9 mouse cellular contexts compared by ENCODE assay signal in the genomic region with DNA sequence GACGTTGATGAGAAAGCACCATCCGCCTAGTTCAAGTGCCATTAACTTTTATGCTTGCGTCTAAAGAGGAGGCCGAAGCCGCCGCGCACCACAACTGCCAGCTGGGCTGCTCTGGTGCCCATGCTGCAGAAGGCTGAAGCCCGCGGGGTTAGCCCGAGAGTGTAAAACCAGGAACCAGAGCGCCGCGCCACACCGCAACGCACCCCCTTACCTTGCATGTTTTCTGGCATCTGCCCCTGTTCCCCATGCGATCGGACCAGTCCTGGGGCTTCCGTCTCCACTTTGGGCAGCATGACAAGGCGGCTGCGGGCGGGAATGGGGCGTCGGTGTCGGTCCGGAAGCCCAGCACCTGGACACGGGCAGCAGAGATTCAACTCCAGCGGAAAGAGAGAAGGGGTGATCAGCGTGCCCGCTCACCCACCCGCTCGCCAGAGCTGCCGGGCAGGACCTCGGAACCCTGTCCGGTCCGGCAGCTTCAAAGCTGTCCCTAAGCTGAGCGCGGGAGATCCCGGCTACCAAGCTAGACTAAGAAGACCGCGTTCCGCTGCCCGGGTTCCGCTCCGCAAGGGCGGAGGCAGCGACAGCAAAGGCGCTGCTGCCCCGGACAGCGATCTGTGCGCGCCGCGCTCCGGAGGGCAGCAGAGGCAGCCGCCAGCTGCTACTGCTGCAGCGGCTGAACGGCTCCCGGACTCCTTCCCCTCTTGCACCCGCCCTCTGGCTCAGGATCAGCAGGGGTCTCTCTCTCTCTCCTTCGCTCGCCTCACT. TPM values are rescaled to one million over a fixed set of nuclear protein-coding genes. Genes with fewer than 3 reads are reported as not detected.
DNase-seq lines count a peak whose midpoint lies in the region; ATAC-seq and TF ChIP-seq lines count a peak whose summit lies in the region.
"Had no signal": no experiment of that assay in that cellular context is flagged by ENCODE, and none has a peak within 500 bp of the region (broad histone marks: within the 10 kb centered on the region; RNA-seq: fewer than 3 reads in every experiment).

No protein-coding gene starts in this region.

- TF ChIP-seq CTCF in small intestine, adult 2 months (IDR thresholded peaks at IDR 0.05; ENCODE audit: extremely low read depth, insufficient read length, insufficient replicate concordance, low read depth, low read length) = no peak

- peak; percentile 42; the same call in 1 of the 2 replicates for ATAC-seq in heart, embryonic 12.5 days (ENCODE audit: insufficient number of reproducible peaks, low FRiP score)

- WGBS in heart, embryonic 12.5 days = under 1% methylated on average over 61 of the region's 61 CpGs
- 1% methylated on average over 61 of the region's 61 CpGs for WGBS in small intestine, adult 2 months

- DNase-seq in gastrocnemius, postnatal 14 days = peak; percentile 31
- DNase-seq in gastrocnemius, postnatal 36 days = no peak
- DNase-seq in c-Kit-positive CD71-negative TER-119-negative erythroid progenitor cells, embryonic 14.5 days (ENCODE audit: low read depth) = peak; percentile 12
- peak; percentile 75 for DNase-seq in kidney, postnatal 10 days
- peak; percentile 61 to 78 for DNase-seq in lung, postnatal 4 days
- DNase-seq in cerebellum, adult 9-10 months = no peak

- H3K9ac ChIP-seq in heart, embryonic 12.5 days = peak overlapping the region; percentile 68

- peaks cover 53% of the 10 kb centered on the region for H3K4me1 ChIP-seq in heart, embryonic 12.5 days (replicated peaks)
- H3K4me1 ChIP-seq in small intestine, adult 2 months (ENCODE audit: control insufficient read depth, insufficient read depth, insufficient read length, low read length) = peaks cover 9% of the 10 kb centered on the region

- peaks cover 62% of the 10 kb centered on the region for H3K27me3 ChIP-seq in heart, embryonic 12.5 days (replicated peaks)
- H3K27me3 ChIP-seq in small intestine, adult 2 months (ENCODE audit: control insufficient read depth, insufficient read depth, low read length) = peaks cover 13% of the 10 kb centered on the region

- TF ChIP-seq POLR2A in small intestine, adult 2 months (IDR thresholded peaks at IDR 0.05; ENCODE audit: low read depth, low read length) = no peak

- no peak overlapping the region for H3K27ac ChIP-seq in heart, embryonic 12.5 days (ENCODE audit: poor library complexity, severe bottlenecking)
- H3K27ac ChIP-seq in small intestine, adult 2 months (ENCODE audit: insufficient read depth, low read depth, low read length) = peak overlapping the region; percentile 68

- intact Hi-C loops in gastrocnemius, postnatal 14 days (cut with DNase I; ENCODE audit: low total_unique reads) = no loop called here
- intact Hi-C loops in gastrocnemius, postnatal 36 days (cut with DNase I) = no loop called here

- H3K4me3 ChIP-seq in heart, embryonic 12.5 days = peak overlapping the region; percentile 51
- peak overlapping the region; percentile 93 for H3K4me3 ChIP-seq in small intestine, adult 2 months (ENCODE audit: low read depth, low read length)

- 0 out of 2 replicates have a peak, but pooled peaks cover 5% of the 10 kb centered on the region for H3K9me3 ChIP-seq in heart, embryonic 12.5 days (replicated peaks)

- H3K36me3 ChIP-seq in heart, embryonic 12.5 days = no peaks in the 10 kb centered on the region
- 0 out of 2 replicates have a peak, but pooled peaks cover 3% of the 10 kb centered on the region for H3K36me3 ChIP-seq in small intestine, adult 2 months (ENCODE audit: control insufficient read depth, insufficient read depth, low read length)

- peak overlapping the region; percentile 97 for H3K4me2 ChIP-seq in heart, embryonic 12.5 days

RNA-seq across cellular contexts. Expression of a gene that starts 11.6 kb away (rescaled TPM):
- 1 to 10 TPM; 1.6 to 2.6 TPM for total RNA-seq in gastrocnemius, postnatal 14 days (2021)
- total RNA-seq in gastrocnemius, postnatal 36 days (2021) = under 1 TPM; 0.18 to 0.37 TPM
- polyA plus RNA-seq in heart, embryonic 12.5 days (2016; fragmentation: Nextera tagmentation; extraction: Ambion mirVana) = 0.04 and 0.12 TPM in 2 replicates
- 4.7 and 9.4 TPM in 2 replicates for polyA plus RNA-seq in small intestine, adult 2 months (2012; rRNA removed)
- total RNA-seq: left cerebral cortex, postnatal 25 days had no signal

Comparison
In these comparisons a context has a peak if more than half of its experiments do, and no peak if none do; other contexts are left out.
1. DNase-seq: peak in gastrocnemius, postnatal 14 days (single experiment), c-Kit-positive CD71-negative TER-119-negative erythroid progenitor cells, embryonic 14.5 days (single experiment), kidney, postnatal 10 days (single experiment) and lung, postnatal 4 days (2 of 2); none in gastrocnemius, postnatal 36 days (0 of 2) and cerebellum, adult 9-10 months (single experiment).